Mouse (Mus musculus) small intestine, adult 2 months (tissue): ENCODE measurements at regions not wholly inside any gene's neighbourhood (a gene's known extent, or its start where the extent isn't known, plus 50 kb on each side); places are given as distances from the start of the nearest gene placed in this dataset.
"Not testable (repeated sequence)": the region's sequence is repeated elsewhere in the genome, so short reads cannot be mapped to it uniquely, and the experiment has no call there.

Source experiments
- H3K27ac ChIP-seq: fragments of 200-500 bp; 2 replicates; pipeline ENCODE4 v1.5.1; 2012; ENCODE audit warnings: low read depth, low read length, control low read depth, inconsistent platforms; ENCODE audit not compliant: insufficient read depth
- H3K27me3 ChIP-seq: fragments of 200-500 bp; 2 replicates; pipeline ENCODE4 v1.6.1; 2012; ENCODE audit warnings: mild to moderate bottlenecking, moderate library complexity, low read length, inconsistent platforms; ENCODE audit not compliant: control insufficient read depth, insufficient read depth
- H3K36me3 ChIP-seq: fragments of 200-500 bp; 2 replicates; pipeline ENCODE4 v1.6.1; 2012; ENCODE audit warnings: mild to moderate bottlenecking, low read length, control low read depth, inconsistent platforms; ENCODE audit not compliant: control insufficient read depth, insufficient read depth
- H3K4me1 ChIP-seq: fragments of 200-500 bp; 2 replicates; pipeline ENCODE4 v1.6.1; 2012; ENCODE audit warnings: low read length, inconsistent platforms, mixed read lengths; ENCODE audit not compliant: control insufficient read depth, insufficient read depth, insufficient read length
- H3K4me3 ChIP-seq: fragments of 200-500 bp; 2 replicates; pipeline ENCODE4 v1.5.1; 2012; ENCODE audit warnings: low read depth, mild to moderate bottlenecking, control low read depth, inconsistent platforms, low read length, moderate library complexity
- CTCF ChIP-seq: fragments of 200-500 bp; IDR thresholded peaks from 2 replicates; pipeline ENCODE4 v1.5.1; 2012; ENCODE audit warnings: low read depth, mild to moderate bottlenecking, control low read depth, inconsistent platforms, low read length, moderate library complexity, mixed read lengths; ENCODE audit not compliant: insufficient replicate concordance, insufficient read length; ENCODE audit errors: extremely low read depth
- POLR2A ChIP-seq: fragments of 200-500 bp; IDR thresholded peaks from 2 replicates; pipeline ENCODE4 v1.6.1; 2012; ENCODE audit warnings: low read depth, mild to moderate bottlenecking, control low read depth, inconsistent platforms, low read length, moderate library complexity
- WGBS: fragments of 180-500 bp; shearing (Covaris S2); methylation state at CpG from one replicate; pipeline ENCODE4 v1.1.7; 2018; 5-methylcytosine and 5-hydroxymethylcytosine counted together

- no peak overlapping the region for H3K27ac ChIP-seq
- no peaks in the 10 kb centered on the region for H3K27me3 ChIP-seq
- TF ChIP-seq POLR2A (no peak), CTCF (no peak)
- no peaks in the 10 kb centered on the region for H3K4me1 ChIP-seq
- H3K36me3 ChIP-seq, result no peaks in the 10 kb centered on the region
- no peak overlapping the region for H3K4me3 ChIP-seq
- WGBS, result 35% methylated on average over 1 of the region's 1 CpGs
These were observed 1333.2 kb downstream of the Zfp704 start for GRCm38 (mm10) chr3:8276661-8277060.

GRCm38 (mm10) chr3:8270935-8271298 lies 1339.0 kb downstream of the Zfp704 start:
- no peak for TF ChIP-seq POLR2A
- no peak for TF ChIP-seq CTCF
- Histone ChIP-seq H3K36me3 (no peaks in the 10 kb centered on the region), H3K4me1 (no peaks in the 10 kb centered on the region), H3K27ac (no peak overlapping the region), H3K27me3 (no peaks in the 10 kb centered on the region), H3K4me3 (no peak overlapping the region)
- 59% methylated on average over 3 of the region's 3 CpGs for WGBS

- H3K4me1 ChIP-seq, result no peaks in the 10 kb centered on the region
- TF ChIP-seq CTCF (no peak), POLR2A (no peak)
- no peaks in the 10 kb centered on the region for H3K36me3 ChIP-seq
- no peak overlapping the region for H3K4me3 ChIP-seq
- 67% methylated on average over 1 of the region's 1 CpGs for WGBS
- no peak overlapping the region for H3K27ac ChIP-seq
- no peaks in the 10 kb centered on the region for H3K27me3 ChIP-seq
These were observed 1339.6 kb downstream of the Zfp704 start for GRCm38 (mm10) chr3:8270009-8270934.

DNA sequence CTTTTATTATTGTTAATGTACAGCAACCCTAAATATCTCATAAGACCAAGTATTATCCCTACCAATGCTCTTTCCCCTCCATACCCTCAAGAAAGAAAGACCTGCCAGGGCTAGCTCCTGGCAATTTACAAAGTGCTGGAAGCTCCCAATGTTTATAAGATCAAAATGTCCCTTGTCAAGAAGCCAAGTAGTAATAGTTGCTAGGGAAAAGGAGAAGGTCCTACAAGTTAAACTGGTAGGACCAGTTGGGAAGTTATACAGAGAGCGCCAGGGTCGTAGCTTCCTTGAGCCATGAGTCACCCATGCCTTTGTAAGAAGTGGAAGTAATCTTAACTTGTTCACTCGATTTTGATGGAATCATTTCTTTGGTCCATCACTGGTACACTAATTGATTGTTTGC lies 1344.1 kb downstream of the Zfp704 start:
- 31% methylated on average over 3 of the region's 3 CpGs for WGBS
- Histone ChIP-seq H3K4me1 (no peaks in the 10 kb centered on the region), H3K27me3 (no peaks in the 10 kb centered on the region), H3K27ac (no peak overlapping the region), H3K36me3 (no peaks in the 10 kb centered on the region), H3K4me3 (no peak overlapping the region)
- no peak for TF ChIP-seq POLR2A

DNA sequence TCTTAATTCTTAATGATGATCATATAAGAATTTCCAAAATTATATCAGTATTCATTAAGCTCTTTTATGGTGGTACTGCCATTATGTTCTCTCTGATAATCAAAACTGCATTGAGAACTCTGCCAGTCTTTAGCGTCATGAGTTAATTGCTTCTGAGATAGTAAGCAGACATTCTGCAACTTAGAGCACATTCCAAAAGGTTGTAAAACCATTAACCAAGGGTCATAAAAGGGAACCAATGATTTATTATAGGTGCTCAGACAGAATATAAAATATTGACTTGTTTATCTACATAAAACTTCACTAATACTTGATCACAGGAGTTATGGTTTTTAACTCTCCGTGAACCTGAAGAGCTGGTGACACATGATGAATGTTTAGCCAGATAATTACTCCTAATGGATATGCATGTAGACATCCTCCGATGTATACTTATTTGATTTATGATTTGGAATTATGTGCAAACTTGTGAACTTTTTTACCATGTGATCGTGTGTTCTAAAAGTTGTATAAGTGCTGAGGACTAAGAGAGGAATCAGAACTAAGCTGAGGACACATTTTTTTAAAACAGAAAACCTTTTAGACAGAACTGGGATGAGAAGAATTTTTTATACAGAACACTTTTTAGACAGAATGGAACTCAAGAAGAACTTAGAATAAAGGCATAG lies 1345.4 kb downstream of the Zfp704 start:
- Histone ChIP-seq H3K4me3 (no peak overlapping the region), H3K36me3 (no peaks in the 10 kb centered on the region), H3K27me3 (no peaks in the 10 kb centered on the region), H3K4me1 (no peaks in the 10 kb centered on the region), H3K27ac (no peak overlapping the region)
- 12% methylated on average over 4 of the region's 4 CpGs for WGBS
- TF ChIP-seq POLR2A (no peak), CTCF (no peak)

DNA sequence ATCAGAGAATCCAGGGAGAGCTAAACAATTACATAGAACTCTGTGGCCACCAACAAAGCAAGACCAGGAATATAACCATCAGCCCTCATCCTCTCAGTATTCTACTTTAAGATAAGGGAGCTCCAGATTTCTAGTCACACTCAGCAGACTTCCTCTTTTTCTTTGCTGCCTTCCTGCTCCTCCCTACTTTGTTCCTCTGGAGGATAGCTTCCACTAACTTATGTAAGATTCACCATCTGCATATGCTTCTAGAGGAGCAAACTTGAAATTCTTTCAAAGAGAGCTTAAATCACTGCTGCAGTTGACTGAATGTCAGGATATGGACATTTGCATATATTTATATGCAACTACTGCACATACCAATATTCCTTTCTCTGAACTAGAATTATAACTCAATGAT lies 1352.6 kb downstream of the Zfp704 start:
- no peaks in the 10 kb centered on the region for H3K27me3 ChIP-seq
- TF ChIP-seq CTCF, result no peak
- no peak for TF ChIP-seq POLR2A
- H3K4me1 ChIP-seq, result no peaks in the 10 kb centered on the region
- H3K36me3 ChIP-seq, result no peaks in the 10 kb centered on the region
- H3K4me3 ChIP-seq, result no peak overlapping the region
- no peak overlapping the region for H3K27ac ChIP-seq

GRCm38 (mm10) chr3:8252311-8252710 lies 1357.6 kb downstream of the Zfp704 start:
- Histone ChIP-seq H3K4me1 (no peaks in the 10 kb centered on the region), H3K36me3 (no peaks in the 10 kb centered on the region), H3K4me3 (no peak overlapping the region), H3K27ac (no peak overlapping the region), H3K27me3 (no peaks in the 10 kb centered on the region)
- WGBS, result 75% methylated on average over 2 of the region's 2 CpGs
- TF ChIP-seq CTCF, result no peak
- no peak for TF ChIP-seq POLR2A

GRCm38 (mm10) chr3:8248911-8249310 lies 1361.0 kb downstream of the Zfp704 start:
- WGBS, result 64% methylated on average over 1 of the region's 1 CpGs

DNA sequence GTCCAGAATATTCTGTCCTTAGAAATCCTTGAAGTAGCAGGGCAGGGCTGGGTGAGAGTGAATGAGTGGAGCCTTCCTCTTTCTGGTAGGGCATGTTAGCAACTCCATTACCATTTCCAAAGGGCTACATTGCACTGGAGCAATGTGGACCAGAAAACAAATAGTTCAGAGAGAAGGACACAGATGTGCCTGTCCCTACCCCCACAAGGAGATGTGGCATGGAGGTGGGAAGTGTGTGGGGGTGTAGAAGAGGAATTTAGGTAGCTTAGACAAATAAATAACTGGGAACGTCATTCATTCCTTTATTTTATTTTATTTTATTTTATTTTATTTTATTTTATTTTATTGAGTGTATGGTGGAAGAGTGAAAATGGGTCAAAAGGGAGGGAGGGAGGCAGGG lies 1364.1 kb downstream of the Zfp704 start:
- H3K4me1 ChIP-seq, H3K27me3 ChIP-seq, H3K36me3 ChIP-seq, H3K27ac ChIP-seq, H3K4me3 ChIP-seq: not testable (repeated sequence)
- 23% methylated on average over 1 of the region's 1 CpGs for WGBS

More at GRCm38 (mm10) chr3:8248911-8249310, 1361.0 kb downstream of the Zfp704 start:
- H3K36me3 ChIP-seq, result no peaks in the 10 kb centered on the region
- no peak overlapping the region for H3K27ac ChIP-seq
- H3K27me3 ChIP-seq, result no peaks in the 10 kb centered on the region
- no peak for TF ChIP-seq CTCF
- no peak for TF ChIP-seq POLR2A
- H3K4me3 ChIP-seq, result no peak overlapping the region
- no peaks in the 10 kb centered on the region for H3K4me1 ChIP-seq

GRCm38 (mm10) chr3:8245195-8245789 lies 1364.6 kb downstream of the Zfp704 start:
- H3K4me1 ChIP-seq, H3K27me3 ChIP-seq, H3K27ac ChIP-seq, H3K4me3 ChIP-seq, H3K36me3 ChIP-seq: not testable (repeated sequence)
- WGBS, result 68% methylated on average over 2 of the region's 2 CpGs
